Mouse (Mus musculus): ENCODE measurements around the gene Gm13275.
"Not testable (repeated sequence)": the region's sequence is repeated elsewhere in the genome, so short reads cannot be mapped to it uniquely, and the experiment has no call there.

Gm13275 gene

DNA sequence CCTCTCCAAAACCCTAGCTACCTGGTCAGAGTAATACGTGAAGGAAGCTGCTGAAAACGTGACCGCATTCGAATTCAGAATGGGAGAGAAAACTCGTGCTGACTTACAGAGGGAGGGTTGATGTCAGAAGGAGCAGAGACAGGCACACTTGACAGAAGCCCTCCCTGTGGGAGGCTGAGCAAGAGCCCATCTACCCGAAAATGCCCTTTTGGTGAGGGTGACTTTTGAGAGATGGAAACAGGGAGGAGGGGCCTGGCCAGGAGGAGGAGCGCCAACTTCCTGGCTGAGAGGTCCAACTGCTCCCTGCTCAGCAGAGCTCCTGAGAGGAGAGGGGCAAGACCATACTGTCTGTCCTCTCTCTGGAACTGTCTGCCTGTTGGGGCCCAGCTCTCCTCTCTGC is 5.1 kb downstream of the Gm13275 start, which contains the start of gene Gm13285:
Gm13285 (plus strand) TSS at position 301 of the 400 bp plus-strand sequence.
- not testable (repeated sequence) for DNase-seq

GRCm38 (mm10) chr4:88802954-88803353 is 8.7 kb downstream of the Gm13275 start, which contains the start of gene Gm13287:
Gene Gm13287, plus strand, starts transcription at chr4:88803254.
- not testable (repeated sequence) for DNase-seq

GRCm38 (mm10) chr4:88805231-88805630 is 10.9 kb downstream of the Gm13275 start, which contains the start of gene Gm13288:
Gene Gm13288, plus strand, starts transcription at chr4:88805531.
- not testable (repeated sequence) for DNase-seq

- DNase-seq = not testable (repeated sequence)
Observed at GRCm38 (mm10) chr4:88805761-88806160, 11.5 kb downstream of the Gm13275 start.

DNA sequence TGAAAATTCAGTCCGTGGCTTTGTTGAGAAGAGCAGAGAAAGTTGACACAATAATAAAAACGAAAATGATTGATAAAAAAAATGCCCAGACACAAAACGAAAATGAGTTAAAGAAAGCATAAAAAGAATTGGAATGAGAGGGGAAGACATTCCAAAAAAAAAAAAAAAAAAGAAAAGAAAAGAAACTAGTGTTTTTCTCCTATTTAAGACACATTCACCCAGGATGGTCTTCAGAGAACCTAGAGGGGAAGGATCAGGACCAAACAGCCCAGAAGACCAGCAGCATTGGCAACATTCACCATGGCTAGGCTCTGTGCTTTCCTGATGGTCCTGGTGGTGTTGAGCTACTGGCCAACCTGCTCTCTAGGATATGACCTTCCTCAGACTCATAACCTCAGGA is 21.6 kb downstream of the Gm13275 start, which contains the start of gene Ifna7:
Ifna7 (plus strand) TSS at position 301 of the 400 bp plus-strand sequence.
- DNase-seq = no peak

GRCm38 (mm10) chr4:88819659-88820058 is 25.4 kb downstream of the Gm13275 start, which contains the start of gene Ifna11:
Gene Ifna11, plus strand, starts transcription at chr4:88819959.
- no peak for DNase-seq

GRCm38 (mm10) chr4:88822995-88823394 is 28.7 kb downstream of the Gm13275 start:
- peak; percentile 21 for DNase-seq

DNA sequence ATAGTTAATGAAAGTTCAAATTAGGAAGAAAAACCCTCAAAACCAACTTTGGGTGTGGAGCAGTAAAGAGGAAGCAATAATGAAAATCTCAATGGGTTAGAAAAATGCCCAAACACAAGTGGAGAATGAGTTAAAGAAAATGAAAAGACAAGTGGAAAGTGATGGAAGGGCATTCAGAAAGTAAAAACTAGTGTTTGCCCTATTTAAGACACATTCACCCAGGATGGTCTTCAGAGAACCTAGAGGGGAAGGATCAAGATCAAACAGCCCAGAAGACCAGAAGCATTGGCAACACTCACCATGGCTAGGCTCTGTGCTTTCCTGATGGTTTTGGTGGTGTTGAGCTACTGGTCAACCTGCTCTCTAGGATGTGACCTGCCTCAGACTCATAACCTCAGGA is 32.8 kb downstream of the Gm13275 start, which contains the start of gene Ifna6:
Ifna6 (plus strand) TSS at position 301 of the 400 bp plus-strand sequence.
- DNase-seq = not testable (repeated sequence)

- DNase-seq = peak; percentile 53
Observed at GRCm38 (mm10) chr4:88830523-88830922, 36.2 kb downstream of the Gm13275 start.

- DNase-seq = not testable (repeated sequence)
Observed at GRCm38 (mm10) chr4:88835225-88835624, 40.9 kb downstream of the Gm13275 start, which contains the start of gene Ifna5. Gene Ifna5, plus strand, starts transcription at chr4:88835525.

DNA sequence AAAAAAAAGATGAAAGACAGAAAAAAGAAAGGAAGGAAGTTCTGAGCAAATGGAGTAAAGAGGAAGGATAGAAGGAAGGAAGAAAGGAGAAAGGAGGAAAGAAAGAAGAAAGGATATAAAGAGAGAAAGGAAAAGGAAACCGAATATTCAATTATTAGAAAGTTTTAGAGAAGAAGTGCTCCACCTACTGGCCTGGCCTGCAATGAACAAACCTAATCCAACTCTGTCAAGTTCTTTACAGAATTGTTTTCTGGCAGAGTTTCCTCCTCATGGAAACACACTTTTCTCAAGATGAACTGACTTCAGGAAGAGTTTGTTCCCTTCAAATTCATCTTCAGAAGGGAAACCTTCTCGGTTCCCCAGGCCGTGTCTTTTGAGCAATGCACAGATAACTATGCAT is 44.5 kb downstream of the Gm13275 start:
- peak; percentile 12 for DNase-seq

GRCm38 (mm10) chr4:88840058-88840457 is 45.8 kb downstream of the Gm13275 start:
- no peak for DNase-seq

GRCm38 (mm10) chr4:88841438-88841911 is 47.2 kb downstream of the Gm13275 start, which contains the start of gene Ifna4:
Gene Ifna4, plus strand, starts transcription at chr4:88841861.
- no peak for DNase-seq

All from right cerebral cortex, postnatal 4 days (tissue).